11 mouse cellular contexts compared by ENCODE assay signal in genomic region chr5:112282780-112283482, GRCm38 (mm10). TPM values are rescaled to one million over a fixed set of nuclear protein-coding genes. Genes with fewer than 3 reads are reported as not detected.
DNase-seq lines count a peak whose midpoint lies in the region; ATAC-seq and TF ChIP-seq lines count a peak whose summit lies in the region.
"Had no signal": no experiment of that assay in that cellular context is flagged by ENCODE, and none has a peak within 500 bp of the region (broad histone marks: within the 10 kb centered on the region; RNA-seq: fewer than 3 reads in every experiment).

No protein-coding gene starts in this region.

- H3K27ac ChIP-seq in gastrocnemius, adult 2 months = peak overlapping the region; percentile 86
- H3K27ac ChIP-seq in lung, embryonic 15.5 days = peak overlapping the region; percentile 74
- peak overlapping the region; percentile 49 to 73 for H3K27ac ChIP-seq in heart, embryonic 14.5 days (replicated peaks in 1 of 2; ENCODE audit: control insufficient read depth in 1 of 2, insufficient read depth in 1 of 2, low read depth in 2 of 2, low read length in 2 of 2)
- peak overlapping the region; percentile 57 for H3K27ac ChIP-seq in small intestine, adult 2 months (ENCODE audit: insufficient read depth, low read depth, low read length)

- DNase-seq in gastrocnemius, adult 2 months = no peak
- no peak for DNase-seq in gastrocnemius, postnatal 36 days
- no peak for DNase-seq in lung, postnatal 10 days
- DNase-seq in urinary bladder, postnatal 10 days (ENCODE audit: low spot score) = no peak
- DNase-seq in left cerebral cortex, adult 8-10 months (ENCODE audit: low spot score in 2 of 2) = no peak
- DNase-seq: lung, adult 2 months had no signal

- no peak overlapping the region for H3K4me2 ChIP-seq in lung, embryonic 15.5 days
- peak overlapping the region; percentile 5; the same call in 1 of the 2 replicates for H3K4me2 ChIP-seq in heart, embryonic 14.5 days (ENCODE audit: low read length)

- 63% methylated on average over 9 of the region's 9 CpGs for WGBS in lung, embryonic 15.5 days
- 60% methylated on average over 9 of the region's 9 CpGs for WGBS in heart, embryonic 14.5 days
- WGBS in small intestine, adult 2 months = 68% methylated on average over 9 of the region's 9 CpGs

- no peaks in the 10 kb centered on the region for H3K36me3 ChIP-seq in lung, embryonic 15.5 days
- H3K36me3 ChIP-seq in heart, embryonic 14.5 days (ENCODE audit: control insufficient read depth, insufficient read depth, low read length) = no peaks in the 10 kb centered on the region
- H3K36me3 ChIP-seq in small intestine, adult 2 months (ENCODE audit: control insufficient read depth, insufficient read depth, low read length) = no peaks in the 10 kb centered on the region

- intact Hi-C loops in gastrocnemius, adult 2 months (cut with DNase I) = no loop called here
- intact Hi-C loops in gastrocnemius, postnatal 36 days (cut with DNase I) = no loop called here

- no peaks in the 10 kb centered on the region for H3K27me3 ChIP-seq in lung, embryonic 15.5 days
- H3K27me3 ChIP-seq in heart, embryonic 14.5 days (ENCODE audit: control insufficient read depth, insufficient read depth, low read length) = no peaks in the 10 kb centered on the region
- H3K27me3 ChIP-seq in small intestine, adult 2 months (ENCODE audit: control insufficient read depth, insufficient read depth, low read length) = no peaks in the 10 kb centered on the region

- peaks cover 70% of the 10 kb centered on the region for H3K4me1 ChIP-seq in lung, embryonic 15.5 days
- H3K4me1 ChIP-seq in heart, embryonic 14.5 days (ENCODE audit: control insufficient read depth in 2 of 2, insufficient read depth in 2 of 2, low read length in 2 of 2) = peaks cover 26 to 66% of the 10 kb centered on the region in 2 experiments
- peaks cover 32% of the 10 kb centered on the region for H3K4me1 ChIP-seq in small intestine, adult 2 months (ENCODE audit: control insufficient read depth, insufficient read depth, insufficient read length, low read length)

- no peak overlapping the region for H3K9ac ChIP-seq in lung, embryonic 15.5 days
- peak overlapping the region; percentile 16; the same call in 1 of the 2 replicates for H3K9ac ChIP-seq in heart, embryonic 14.5 days (ENCODE audit: low read length)

- H3K4me3 ChIP-seq in gastrocnemius, adult 2 months = peak overlapping the region; percentile 21
- no peak overlapping the region for H3K4me3 ChIP-seq in lung, embryonic 15.5 days
- no peak overlapping the region for H3K4me3 ChIP-seq in heart, embryonic 14.5 days (ENCODE audit: control insufficient read depth in 1 of 2, insufficient read depth in 1 of 2, low read depth in 1 of 2, low read length in 2 of 2)
- H3K4me3 ChIP-seq in small intestine, adult 2 months (ENCODE audit: low read depth, low read length) = no peak overlapping the region

- TF ChIP-seq CTCF in gastrocnemius, adult 2 months (IDR thresholded peaks at IDR 0.05) = no peak
- no peak for TF ChIP-seq CTCF in small intestine, adult 2 months (IDR thresholded peaks at IDR 0.05; ENCODE audit: extremely low read depth, insufficient read length, insufficient replicate concordance, low read depth, low read length)

- H3K9me3 ChIP-seq in lung, embryonic 15.5 days = no peaks in the 10 kb centered on the region
- H3K9me3 ChIP-seq in heart, embryonic 14.5 days (ENCODE audit: control insufficient read depth, low read length) = no peaks in the 10 kb centered on the region

- no peak for ATAC-seq in lung, embryonic 15.5 days (ENCODE audit: borderline replicate concordance, extremely low read depth, low FRiP score, low TSS enrichment)
- ATAC-seq in heart, embryonic 14.5 days (ENCODE audit: insufficient number of reproducible peaks, insufficient read depth, low FRiP score, low read depth) = no peak
- ATAC-seq: CD4-positive, CD25-positive, alpha-beta regulatory T cell, adult 4 months; inflammation-experienced regulatory T-cells, adult 6 months had no signal

- TF ChIP-seq POLR2A in small intestine, adult 2 months (IDR thresholded peaks at IDR 0.05; ENCODE audit: low read depth, low read length) = no peak

RNA-seq across cellular contexts. Expression of gene Tpst2, which starts 6.4 kb away (rescaled TPM):
- 10 to 100 TPM; 12.6 to 25.4 TPM for total RNA-seq in gastrocnemius, adult 2 months (2021)
- total RNA-seq in gastrocnemius, postnatal 36 days (2021) = 10 to 100 TPM; 14.4 to 17.0 TPM
- polyA plus RNA-seq in lung, embryonic 15.5 days (2015; fragmentation: Nextera tagmentation; extraction: Ambion mirVana) = 55.8 and 61.0 TPM in 2 replicates
- polyA plus RNA-seq in heart, embryonic 14.5 days (2014; fragmentation: Nextera tagmentation; extraction: Ambion mirVana) = 39.0 and 45.9 TPM in 2 replicates
- polyA plus RNA-seq in small intestine, adult 2 months (2012; rRNA removed) = 29.8 and 35.4 TPM in 2 replicates
- 10 to 100 TPM; 33.8 to 43.3 (median 38.6) TPM for total RNA-seq in left cerebral cortex, adult 8-10 months (2022)

RNA-seq across cellular contexts. Expression of gene Crybb1, which starts 27.3 kb away (rescaled TPM):
- 1 to 10 TPM; 1.6 to 3.7 TPM for total RNA-seq in gastrocnemius, adult 2 months (2021)
- 1 to 10 TPM; 2.4 to 4.1 TPM for total RNA-seq in gastrocnemius, postnatal 36 days (2021)
- 3.2 and 4.5 TPM in 2 replicates for polyA plus RNA-seq in lung, embryonic 15.5 days (2015; fragmentation: Nextera tagmentation; extraction: Ambion mirVana)
- 0.86 and 1.0 TPM in 2 replicates for polyA plus RNA-seq in heart, embryonic 14.5 days (2014; fragmentation: Nextera tagmentation; extraction: Ambion mirVana)
- polyA plus RNA-seq in small intestine, adult 2 months (2012; rRNA removed) = 0.33 and 0.34 TPM in 2 replicates
- total RNA-seq in left cerebral cortex, adult 8-10 months (2022) = 1 to 10 TPM; 4.3 to 8.2 (median 5.4) TPM
- polyA plus RNA-seq: CD4-positive, CD25-positive, alpha-beta regulatory T cell, adult 4 months had no signal

RNA-seq across cellular contexts. Expression of gene Cryba4, which starts 30.6 kb away (rescaled TPM):
- under 1 TPM in 1 of 2 experiments, not detected in 1; 0.86 TPM for total RNA-seq in gastrocnemius, adult 2 months (2021)
- total RNA-seq in gastrocnemius, postnatal 36 days (2021) = under 1 TPM in 1 of 2 experiments, not detected in 1; 0.61 TPM
- polyA plus RNA-seq in lung, embryonic 15.5 days (2015; fragmentation: Nextera tagmentation; extraction: Ambion mirVana) = 1.3 and 1.6 TPM in 2 replicates
- polyA plus RNA-seq in heart, embryonic 14.5 days (2014; fragmentation: Nextera tagmentation; extraction: Ambion mirVana) = 1.3 and 2.2 TPM in 2 replicates
- 1.5 and 2.2 TPM in 2 replicates for polyA plus RNA-seq in small intestine, adult 2 months (2012; rRNA removed)
- 1 to 10 TPM in 1 of 4 experiments, under 1 TPM in 3; 0.51 to 1.5 (median 0.82) TPM for total RNA-seq in left cerebral cortex, adult 8-10 months (2022)

RNA-seq across cellular contexts. Expression of gene Tfip11, which starts 43.2 kb away (rescaled TPM):
- 10 to 100 TPM; 10.6 to 15.5 TPM for total RNA-seq in gastrocnemius, adult 2 months (2021)
- 10 to 100 TPM; 12.0 to 12.4 TPM for total RNA-seq in gastrocnemius, postnatal 36 days (2021)
- polyA plus RNA-seq in lung, embryonic 15.5 days (2015; fragmentation: Nextera tagmentation; extraction: Ambion mirVana) = 30.1 and 30.4 TPM in 2 replicates
- polyA plus RNA-seq in heart, embryonic 14.5 days (2014; fragmentation: Nextera tagmentation; extraction: Ambion mirVana) = 12.6 and 13.4 TPM in 2 replicates
- polyA plus RNA-seq in small intestine, adult 2 months (2012; rRNA removed) = 18.3 and 40.0 TPM in 2 replicates
- total RNA-seq in left cerebral cortex, adult 8-10 months (2022) = 10 to 100 TPM; 43.8 to 51.8 (median 47.0) TPM

RNA-seq across cellular contexts. Expression of gene Srrd, which starts 59.9 kb away (rescaled TPM):
- 1 to 10 TPM; 4.2 to 5.6 TPM for total RNA-seq in gastrocnemius, adult 2 months (2021)
- 1 to 10 TPM; 2.8 to 3.4 TPM for total RNA-seq in gastrocnemius, postnatal 36 days (2021)
- polyA plus RNA-seq in lung, embryonic 15.5 days (2015; fragmentation: Nextera tagmentation; extraction: Ambion mirVana) = 45.7 and 47.2 TPM in 2 replicates
- 25.4 and 25.9 TPM in 2 replicates for polyA plus RNA-seq in heart, embryonic 14.5 days (2014; fragmentation: Nextera tagmentation; extraction: Ambion mirVana)
- 20.5 and 34.1 TPM in 2 replicates for polyA plus RNA-seq in small intestine, adult 2 months (2012; rRNA removed)
- total RNA-seq in left cerebral cortex, adult 8-10 months (2022) = 10 to 100 TPM; 25.8 to 27.9 (median 26.8) TPM
